Mouse (Mus musculus) gastrocnemius, postnatal 36 days (tissue): Measurements from ENCODE around the gene Hectd1. TPM values are rescaled to one million over a fixed set of nuclear protein-coding genes. Genes with fewer than 3 reads are reported as not detected.

Experiments used
- DNase-seq, 2 experiments: peaks; one replicate each; pipeline ENCODE4 v3.0.0; 2022
- intact Hi-C: fragments of 180-260 bp; cut with DNase I; formaldehyde crosslinking; loops from one replicate; pipeline ENCODE4 v1.15.1; 2025
- total RNA-seq, 2 experiments: library from RNA; stranded (reverse); gene quantifications; 2 replicates each; pipeline ENCODE4 v1.2.3; 2021

Hectd1 gene
- total RNA-seq, 2 experiments from 2014 or later: 80.6 to 97.8 TPM

DNA sequence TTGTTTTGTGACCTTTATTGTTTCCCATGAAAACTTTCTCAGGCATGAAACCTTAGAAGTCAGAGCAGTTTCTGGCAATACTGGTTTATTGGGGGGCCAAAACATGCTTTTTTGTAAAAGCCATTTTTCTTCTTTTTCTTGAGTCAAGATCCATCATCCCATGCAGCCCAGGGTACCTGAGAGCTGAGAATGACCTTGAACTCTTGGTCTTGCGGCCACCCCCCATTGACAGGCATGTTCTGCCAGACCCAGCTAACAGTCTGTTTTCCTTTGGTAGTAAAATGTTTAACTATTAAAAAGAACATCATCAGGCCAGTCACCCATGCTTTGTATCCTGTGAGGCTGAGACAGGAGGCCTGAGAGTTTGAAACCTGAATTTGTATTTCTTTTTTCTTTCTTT lies 15.9 kb upstream of the Hectd1 start:
- intact Hi-C loops: no loop called here
- DNase-seq: no peak

GRCm38 (mm10) chr12:51844771-51845256 lies 15.5 kb upstream of the Hectd1 start:
- intact Hi-C loops: loop anchor here (1.0 kb wide), 1 partner anchor 20 kb away; no protein-coding TSS in a partner anchor
- DNase-seq: peak; percentile 93 to 98

GRCm38 (mm10) chr12:51843576-51844520 lies 14.5 kb upstream of the Hectd1 start:
- intact Hi-C loops: loop anchor here (1.0 kb wide), 1 partner anchor 21 kb away; no protein-coding TSS in a partner anchor
- DNase-seq: no peak

DNA sequence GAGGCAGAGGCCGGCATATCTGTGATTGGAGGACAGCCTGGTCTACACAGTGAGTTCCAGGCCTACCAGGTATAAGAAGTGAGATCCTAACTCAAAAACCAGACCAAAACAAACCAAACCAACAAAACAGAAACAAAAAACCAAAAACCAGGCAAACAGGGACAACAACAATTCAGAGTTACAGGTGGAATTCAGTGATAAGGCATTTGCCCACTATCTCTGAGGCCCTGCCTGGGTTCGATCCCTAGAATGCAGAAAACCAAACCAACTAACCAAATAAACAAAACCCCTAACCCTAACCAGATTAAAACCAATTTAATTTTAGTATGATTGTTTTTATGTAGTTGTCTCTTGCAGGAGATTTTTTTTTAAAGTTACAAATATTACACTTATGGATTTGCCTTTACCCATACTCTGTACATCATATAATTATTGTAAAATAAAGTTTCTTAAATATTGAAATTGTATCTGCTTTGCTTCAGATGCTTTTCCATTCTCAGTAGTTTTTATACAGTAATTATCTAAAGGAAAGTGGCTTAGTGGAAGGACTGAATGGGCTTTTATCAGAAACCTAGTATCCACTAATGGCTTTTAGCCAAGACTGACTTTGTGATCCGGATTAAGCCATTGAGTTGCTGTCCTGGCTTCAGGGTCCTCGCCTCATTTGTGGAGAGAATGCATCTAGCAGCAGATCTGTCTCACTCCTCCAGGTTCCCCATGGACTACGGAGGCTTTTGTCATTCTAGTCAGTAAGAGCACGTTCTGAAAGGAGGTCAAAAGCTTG lies 12.9 kb upstream of the Hectd1 start:
- intact Hi-C loops: no loop called here
- no peak for DNase-seq

DNA sequence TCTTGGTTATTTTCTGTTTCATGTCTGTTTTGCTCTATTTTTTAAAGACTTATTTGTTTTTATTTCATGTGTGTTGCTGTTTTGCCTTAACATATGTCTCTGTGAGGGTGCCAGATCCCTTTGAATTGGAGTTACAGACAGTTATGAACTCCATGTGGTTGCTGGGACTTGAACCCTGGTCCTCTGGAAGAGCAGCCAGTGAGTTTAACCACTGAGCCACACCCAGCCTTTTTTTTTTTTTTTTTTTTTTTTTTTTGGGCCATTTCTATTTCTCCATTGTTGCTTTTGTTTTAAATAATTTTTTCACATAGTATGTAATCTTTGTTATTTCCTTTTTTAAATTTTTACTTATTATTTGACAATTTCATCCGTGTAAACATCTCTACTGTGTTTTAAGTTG lies 10.5 kb upstream of the Hectd1 start:
- no peak for DNase-seq
- intact Hi-C loops: no loop called here

DNA sequence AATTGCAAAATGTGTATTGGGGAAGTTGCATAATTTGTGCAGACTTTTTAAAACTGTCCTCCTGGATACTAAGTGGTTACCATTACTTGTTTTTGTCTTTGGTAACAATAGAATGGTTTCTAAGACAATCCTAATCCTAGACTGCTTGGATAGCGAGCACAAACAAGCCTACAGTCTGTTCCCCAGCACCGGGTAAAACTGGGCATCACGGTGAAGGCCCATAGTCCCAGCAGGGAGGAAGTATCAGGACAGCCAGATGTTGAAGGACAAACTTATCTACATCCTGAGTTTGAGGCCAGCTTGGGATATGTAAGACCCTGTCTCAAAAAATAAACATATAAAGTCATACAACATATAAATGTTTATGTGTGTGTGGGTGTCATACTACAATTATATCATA lies 5.9 kb upstream of the Hectd1 start:
- intact Hi-C loops: no loop called here

DNA sequence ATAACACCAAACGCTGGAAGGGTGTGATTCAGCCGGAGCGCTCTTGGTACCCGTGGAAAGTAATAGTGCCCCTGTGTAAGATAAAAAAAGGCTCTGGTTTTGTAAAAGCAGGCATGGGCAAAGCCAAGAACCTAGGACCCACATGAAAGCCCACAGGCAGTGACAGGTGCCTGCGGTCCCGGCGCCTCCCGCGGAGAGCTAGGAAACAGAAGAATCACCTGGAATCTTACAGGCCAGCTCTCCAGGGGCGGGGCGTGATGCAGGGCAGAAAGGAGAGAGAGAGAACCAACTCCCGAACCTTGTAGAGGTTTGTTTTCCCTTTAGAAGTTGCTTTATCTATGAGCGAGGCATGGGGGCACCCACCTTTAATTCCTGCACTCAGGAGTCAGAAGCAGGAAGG lies 2.6 kb upstream of the Hectd1 start:
- no peak for DNase-seq
- intact Hi-C loops: no loop called here

More for the DNA sequence above, 5.9 kb upstream of the Hectd1 start:
- DNase-seq: no peak

GRCm38 (mm10) chr12:51831296-51831695 lies 2.0 kb upstream of the Hectd1 start:
- intact Hi-C loops: no loop called here
- no peak for DNase-seq

DNA sequence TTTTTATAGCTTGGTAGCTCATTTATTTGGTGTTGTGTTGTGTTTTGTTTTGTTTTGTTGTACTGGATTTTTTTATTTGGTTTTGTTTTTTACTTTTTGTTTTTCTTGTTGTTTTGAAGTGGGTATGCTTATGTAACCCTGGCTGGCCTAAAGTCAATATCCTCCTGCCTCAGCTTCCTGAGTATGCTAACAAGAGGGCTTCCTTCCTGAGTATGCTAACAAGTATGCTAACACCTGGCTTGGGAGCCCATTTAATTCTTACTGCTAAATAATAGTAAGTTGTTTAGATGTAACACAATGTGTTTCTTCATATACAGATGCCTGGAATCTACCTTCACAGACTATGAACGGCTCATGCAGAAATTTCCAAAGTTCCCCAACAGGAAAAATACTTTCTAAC lies 1.3 kb upstream of the Hectd1 start:
- DNase-seq: no peak
- intact Hi-C loops: no loop called here

DNA sequence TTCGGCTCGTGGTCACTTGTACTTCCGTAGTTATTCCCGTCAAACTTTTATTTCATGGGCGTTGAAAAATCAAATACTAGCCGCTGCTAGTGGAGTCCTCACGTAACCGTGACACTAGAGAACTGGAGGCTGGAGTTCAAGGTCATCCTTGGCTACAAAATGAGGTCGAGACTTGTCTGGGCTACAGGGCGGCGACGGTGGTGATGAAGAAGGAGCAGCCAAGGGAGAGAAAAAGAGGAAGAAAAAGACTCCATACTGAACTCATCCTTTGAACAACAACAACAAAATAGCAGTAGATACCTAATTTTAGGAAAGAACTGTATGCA lies 704 bp upstream of the Hectd1 start:
- no peak for DNase-seq
- intact Hi-C loops: no loop called here

- intact Hi-C loops: loop anchor here (1.0 to 10.0 kb wide), 3 partner anchors 37 to 166 kb away; no protein-coding TSS in a partner anchor
- peak in 1 of 2 experiments; percentile 12 for DNase-seq
Measured at GRCm38 (mm10) chr12:51828716-51829289, 533 bp downstream of the Hectd1 start.

- DNase-seq: no peak
- intact Hi-C loops: loop anchor here (5.0 to 10.0 kb wide), 2 partner anchors 54 to 167 kb away; no protein-coding TSS in a partner anchor
Measured at GRCm38 (mm10) chr12:51827958-51828650, 1.2 kb downstream of the Hectd1 start.

GRCm38 (mm10) chr12:51825338-51825737 lies 4.0 kb downstream of the Hectd1 start:
- intact Hi-C loops: loop anchor here (5.0 to 10.0 kb wide), 2 partner anchors 57 to 169 kb away; no protein-coding TSS in a partner anchor
- DNase-seq: no peak

GRCm38 (mm10) chr12:51823311-51823710 lies 6.0 kb downstream of the Hectd1 start:
- intact Hi-C loops: loop anchor here (10.0 kb wide), 1 partner anchor 171 kb away; no protein-coding TSS in a partner anchor
- no peak for DNase-seq

- intact Hi-C loops: loop anchor here (10.0 kb wide), 1 partner anchor 172 kb away; no protein-coding TSS in a partner anchor
- DNase-seq: no peak
Measured at GRCm38 (mm10) chr12:51822861-51823260, 6.5 kb downstream of the Hectd1 start.

DNA sequence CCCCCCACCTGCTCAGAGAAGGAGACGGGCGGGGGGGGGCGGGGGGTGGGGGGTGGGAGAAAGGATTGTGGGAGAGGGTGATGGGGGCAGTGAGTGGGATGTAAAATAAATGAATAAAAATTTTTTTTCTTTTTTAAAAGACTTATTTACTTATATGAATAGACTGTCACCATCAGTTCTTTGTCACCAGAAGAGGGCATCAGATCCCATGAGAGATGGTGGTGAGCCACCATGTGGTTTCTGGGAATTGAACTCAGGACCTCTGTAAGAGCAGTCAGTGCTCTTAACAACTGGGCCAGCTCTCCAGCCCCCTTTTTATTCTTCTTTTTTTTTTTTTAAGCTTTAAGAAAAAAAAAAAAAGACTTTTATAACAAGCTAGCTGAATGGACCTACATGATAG lies 7.1 kb downstream of the Hectd1 start:
- intact Hi-C loops: loop anchor here (10.0 kb wide), 1 partner anchor 173 kb away; no protein-coding TSS in a partner anchor
- no peak for DNase-seq

DNA sequence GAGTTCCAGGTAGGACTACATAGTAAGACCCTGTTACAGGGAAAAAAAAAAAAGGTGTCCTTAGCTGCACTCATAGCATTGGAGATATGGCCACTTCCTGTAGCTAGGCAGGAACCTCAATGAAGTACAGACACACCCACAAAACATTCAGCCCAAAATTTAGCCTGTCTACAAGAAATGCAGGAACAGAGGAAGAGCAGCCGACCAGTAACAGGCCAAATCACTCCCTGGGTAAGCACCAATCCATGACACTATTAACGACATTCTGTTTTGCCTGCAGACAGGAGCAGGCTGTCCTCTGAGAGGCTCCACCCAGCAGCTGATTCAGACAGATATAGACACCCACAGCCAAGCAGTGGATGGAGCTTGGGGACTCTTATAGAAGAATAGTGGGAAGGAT lies 8.1 kb downstream of the Hectd1 start:
- no peak for DNase-seq
- intact Hi-C loops: loop anchor here (10.0 kb wide), 1 partner anchor 174 kb away; no protein-coding TSS in a partner anchor

DNA sequence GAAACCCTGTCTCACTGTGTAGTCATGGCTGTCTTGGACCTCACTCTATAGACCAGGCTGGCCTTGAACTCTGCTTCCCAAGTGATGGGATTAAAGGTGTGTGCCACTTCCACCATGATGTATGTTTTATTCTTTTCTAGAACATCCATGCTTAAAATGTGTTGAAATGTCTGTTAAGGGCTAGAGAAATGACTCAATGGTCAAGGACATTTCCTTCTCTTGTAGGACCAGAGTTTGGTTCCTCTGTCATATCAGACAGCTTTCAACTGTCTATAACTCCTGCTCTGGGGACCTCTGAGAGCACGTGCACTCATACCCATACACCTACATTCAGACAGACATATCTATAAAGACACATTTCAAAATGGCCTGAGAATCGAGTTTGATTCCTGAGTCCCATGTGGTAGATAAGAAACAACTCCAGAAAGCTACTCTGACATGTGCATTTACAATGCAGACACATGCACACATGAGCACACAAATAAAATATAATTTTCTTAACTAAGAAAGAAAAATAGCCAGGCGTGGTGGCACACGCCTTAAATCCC lies 9.3 kb downstream of the Hectd1 start:
- no peak for DNase-seq
- intact Hi-C loops: loop anchor here (10.0 kb wide), 1 partner anchor 175 kb away; no protein-coding TSS in a partner anchor

DNA sequence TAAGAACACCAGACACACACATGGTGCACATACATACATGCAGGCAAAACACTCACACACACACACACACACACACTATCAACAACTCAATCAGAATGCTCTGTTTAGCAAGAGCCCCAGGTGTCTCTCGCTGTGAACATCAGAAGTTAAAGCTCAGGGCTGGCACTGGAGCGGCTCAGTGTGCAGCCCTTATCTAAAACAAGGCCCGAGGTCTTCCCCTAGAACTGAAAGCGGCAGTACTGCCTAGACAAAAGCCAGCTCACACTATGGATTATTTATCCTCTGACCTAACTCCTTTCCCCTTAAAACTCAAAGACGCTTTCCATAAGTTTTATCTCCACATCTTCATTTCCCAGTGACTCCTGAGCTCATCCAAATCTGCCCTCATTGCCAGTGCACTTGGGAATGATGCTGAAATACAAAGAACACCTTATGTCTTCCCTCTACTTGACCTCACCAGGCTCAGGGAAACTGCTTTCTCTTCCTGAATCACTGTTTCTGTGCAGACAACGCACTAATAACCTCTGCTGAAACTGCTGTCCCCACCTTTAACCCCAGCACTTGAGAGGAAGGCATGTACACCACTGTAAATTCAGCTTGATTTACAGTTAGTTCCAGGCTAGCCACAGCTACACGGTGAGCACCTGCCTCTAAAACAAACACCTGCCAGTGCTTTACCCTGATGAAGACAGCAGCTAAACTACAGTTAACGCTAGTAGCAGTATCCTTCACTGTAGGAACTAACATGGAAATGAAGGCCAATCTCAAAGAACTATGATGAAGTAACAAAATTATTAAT lies 11.3 kb downstream of the Hectd1 start:
- intact Hi-C loops: no loop called here
- DNase-seq: no peak
